Mouse (Mus musculus): ENCODE data around the gene 4932429P05Rik. TPM values are rescaled to one million over a fixed set of nuclear protein-coding genes. Genes with fewer than 3 reads are reported as not detected.

Gene 4932429P05Rik
- polyA plus RNA-seq (2012; rRNA removed) = not detected in 2 replicates

GRCm38 (mm10) chrX:89751968-89752367 is at the start of gene 4932429P05Rik:
4932429P05Rik (plus strand) TSS chrX:89752268.
- H3K4me3 ChIP-seq (ENCODE audit: insufficient read depth, low read depth, low read length) = no peak within 1 kb of the TSS

More at GRCm38 (mm10) chrX:89751968-89752367, at the start of gene 4932429P05Rik:
- Histone ChIP-seq H3K4me1 (ENCODE audit: control insufficient read depth, insufficient read depth, low read length) (no peaks in the 10 kb centered on the region), H3K36me3 (ENCODE audit: control insufficient read depth, insufficient read depth, low read length) (no peaks in the 10 kb centered on the region), H3K27me3 (replicated peaks; ENCODE audit: control insufficient read depth, insufficient read depth, low read length) (no peaks in the 10 kb centered on the region), H3K27ac (ENCODE audit: insufficient read depth, low read depth, low read length) (no peak within 1 kb of the TSS)
- DNase-seq = no peak
- TF ChIP-seq POLR2A (IDR thresholded peaks at IDR 0.05; ENCODE audit: low read depth, low read length) (no peak), CTCF (conservative IDR thresholded peaks at IDR 0.05; ENCODE audit: insufficient read depth, insufficient read length, low read depth, low read length) (no peak)

Other genes with a start within 250 kb of the 4932429P05Rik start
- gene 4930415L06Rik, start 180.6 kb downstream of the 4932429P05Rik start, polyA plus RNA-seq (2012; rRNA removed) = not detected in 2 replicates

All from kidney, adult 2 months (tissue).